Mouse (Mus musculus) CH12.LX (cell line): ENCODE results near the gene Pramel6. TPM values are rescaled to one million over a fixed set of nuclear protein-coding genes. Genes with fewer than 3 reads are reported as not detected.

Experiments
- DNase-seq: peaks from one replicate; pipeline ENCODE4 v3.0.0-alpha.2; 2013; ENCODE audit errors: extremely low read depth
- H3K27ac ChIP-seq: 2 replicates; pipeline ENCODE4 v1.5.1; 2012; ENCODE audit warnings: low read depth, mild to moderate bottlenecking, control low read depth, moderate library complexity; ENCODE audit not compliant: insufficient read depth
- H3K27me3 ChIP-seq: replicated peaks from 2 replicates; pipeline ENCODE3; 2012; ENCODE audit warnings: inconsistent platforms
- H3K36me3 ChIP-seq, 2 experiments: replicated peaks in 1 of 2; 2 replicates each; pipeline versions ENCODE3 to v1.6.1; 2012; ENCODE audit warnings: inconsistent platforms in 1 of 2, low read length in 1 of 2, mild to moderate bottlenecking in 1 of 2, mixed read lengths in 1 of 2, moderate library complexity in 1 of 2; ENCODE audit not compliant: control insufficient read depth in 1 of 2, insufficient read depth in 1 of 2
- H3K4me1 ChIP-seq, 2 experiments: 2 replicates each; pipeline ENCODE4 v1.6.1; 2012; ENCODE audit warnings: inconsistent platforms in 1 of 2, moderate library complexity in 1 of 2; ENCODE audit not compliant: insufficient read depth in 2 of 2, control insufficient read depth in 1 of 2
- H3K4me2 ChIP-seq: 2 replicates; pipeline ENCODE4 v1.6.1; 2012; ENCODE audit warnings: low read depth, mild to moderate bottlenecking, control low read depth; ENCODE audit not compliant: poor library complexity, insufficient read depth, severe bottlenecking
- H3K4me3 ChIP-seq, 3 experiments: fragments of 150-350 bp in 1 of 3; sonication (generic) in 1 of 3; replicated peaks in 1 of 3; 2 replicates each; pipeline versions ENCODE3 to v1.5.1; 2011 to 2012; ENCODE audit warnings: low read depth in 2 of 3, low read length in 2 of 3, mild to moderate bottlenecking in 2 of 3, moderate library complexity in 2 of 3, control low read depth in 1 of 3, improper control_type of control experiment in 1 of 3, inconsistent platforms in 1 of 3, mixed read lengths in 1 of 3; ENCODE audit not compliant: poor library complexity in 1 of 3
- H3K79me2 ChIP-seq: replicated peaks from 2 replicates; pipeline ENCODE4 v1.6.1; 2012; ENCODE audit warnings: mild to moderate bottlenecking, moderate library complexity; ENCODE audit not compliant: control insufficient read depth, poor library complexity, insufficient read depth, severe bottlenecking; ENCODE audit errors: extremely low read depth
- H3K9ac ChIP-seq: 2 replicates; pipeline ENCODE4 v1.6.1; 2012; ENCODE audit warnings: low read depth, mild to moderate bottlenecking, control low read depth, moderate library complexity; ENCODE audit not compliant: insufficient read depth
- H3K9me3 ChIP-seq: replicated peaks from 2 replicates; pipeline ENCODE3; 2012; ENCODE audit warnings: low read length, inconsistent platforms, mixed read lengths
- BHLHE40 ChIP-seq: IDR thresholded peaks from 2 replicates; pipeline ENCODE4 v1.6.1; 2011; ENCODE audit warnings: mild to moderate bottlenecking, low read depth, low read length, improper control_type of control experiment
- CHD1 ChIP-seq: IDR thresholded peaks from 2 replicates; pipeline ENCODE4 v1.6.1; 2012; ENCODE audit warnings: low read depth, low read length, improper control_type of control experiment, inconsistent platforms
- CHD2 ChIP-seq: IDR thresholded peaks from 2 replicates; pipeline ENCODE4 v1.6.1; 2011; ENCODE audit warnings: low read length, improper control_type of control experiment
- CTCF ChIP-seq, 2 experiments: IDR thresholded peaks in 1 of 2; conservative IDR thresholded peaks in 1 of 2; 2 replicates each; pipeline ENCODE4 v1.5.1; 2011 to 2012; ENCODE audit warnings: low read depth in 2 of 2, low read length in 2 of 2, improper control_type of control experiment in 1 of 2, inconsistent platforms in 1 of 2, mild to moderate bottlenecking in 1 of 2, moderate library complexity in 1 of 2
- E2F4 ChIP-seq: IDR thresholded peaks from 2 replicates; pipeline ENCODE4 v1.6.1; 2011; ENCODE audit warnings: low read depth, low read length, improper control_type of control experiment; ENCODE audit not compliant: insufficient replicate concordance
- ELF1 ChIP-seq: IDR thresholded peaks from 2 replicates; pipeline ENCODE4 v1.6.1; 2014; ENCODE audit warnings: low read depth, mild to moderate bottlenecking, inconsistent platforms, low read length, improper control_type of control experiment
- ETS1 ChIP-seq: conservative IDR thresholded peaks from 2 replicates; pipeline ENCODE4 v1.6.1; 2012; ENCODE audit warnings: low read depth, mild to moderate bottlenecking, inconsistent platforms, low read length, improper control_type of control experiment, moderate library complexity
- HCFC1 ChIP-seq: IDR thresholded peaks from 2 replicates; pipeline ENCODE4 v1.6.1; 2012; ENCODE audit warnings: low read depth, mild to moderate bottlenecking, inconsistent platforms, low read length, improper control_type of control experiment
- KAT2A ChIP-seq: IDR thresholded peaks from 2 replicates; pipeline ENCODE4 v1.6.1; 2012; ENCODE audit warnings: low read length, improper control_type of control experiment, inconsistent platforms; ENCODE audit not compliant: insufficient replicate concordance
- MAFK ChIP-seq: IDR thresholded peaks from 2 replicates; pipeline ENCODE4 v1.6.1; 2011; ENCODE audit warnings: low read length, improper control_type of control experiment; ENCODE audit not compliant: insufficient replicate concordance
- MAX ChIP-seq: IDR thresholded peaks from 2 replicates; pipeline ENCODE4 v1.6.1; 2011; ENCODE audit warnings: low read length, improper control_type of control experiment
- MAZ ChIP-seq: IDR thresholded peaks from 2 replicates; pipeline ENCODE4 v1.6.1; 2012; ENCODE audit warnings: low read depth, mild to moderate bottlenecking, inconsistent platforms, low read length, improper control_type of control experiment, moderate library complexity
- MXI1 ChIP-seq: IDR thresholded peaks from 2 replicates; pipeline ENCODE4 v1.6.1; 2011; ENCODE audit warnings: mild to moderate bottlenecking, low read depth, low read length, improper control_type of control experiment
- NELFE ChIP-seq: IDR thresholded peaks from 2 replicates; pipeline ENCODE4 v1.6.1; 2011; ENCODE audit warnings: low read depth, low read length, improper control_type of control experiment
- PAX5 ChIP-seq: IDR thresholded peaks from 2 replicates; pipeline ENCODE4 v1.6.1; 2012; ENCODE audit warnings: low read length, inconsistent platforms, mixed read lengths
- POLR2A ChIP-seq: IDR thresholded peaks from 2 replicates; pipeline ENCODE4 v1.6.1; 2011; ENCODE audit warnings: low read depth, mild to moderate bottlenecking, improper control_type of control experiment, low read length
- RAD21 ChIP-seq: IDR thresholded peaks from 2 replicates; pipeline ENCODE4 v1.6.1; 2011; ENCODE audit warnings: low read depth, mild to moderate bottlenecking, low read length, improper control_type of control experiment, moderate library complexity
- SIN3A ChIP-seq: IDR thresholded peaks from 2 replicates; pipeline ENCODE4 v1.6.1; 2012; ENCODE audit warnings: low read length, improper control_type of control experiment, inconsistent platforms
- TCF12 ChIP-seq: IDR thresholded peaks from 2 replicates; pipeline ENCODE4 v1.6.1; 2014; ENCODE audit warnings: low read depth, mild to moderate bottlenecking, inconsistent platforms, low read length, improper control_type of control experiment
- UBTF ChIP-seq: IDR thresholded peaks from 2 replicates; pipeline ENCODE4 v1.6.1; 2012; ENCODE audit warnings: low read depth, mild to moderate bottlenecking, inconsistent platforms, low read length, improper control_type of control experiment, moderate library complexity
- ZKSCAN1 ChIP-seq: IDR thresholded peaks from 2 replicates; pipeline ENCODE4 v1.6.1; 2012; ENCODE audit warnings: low read depth, inconsistent platforms, low read length, improper control_type of control experiment, borderline replicate concordance
- dilution Hi-C: fragments of 300-500 bp; cut with MboI; formaldehyde crosslinking; loops from 2 replicates; pipeline ENCODE4 v1.14.3; 2020; ENCODE audit warnings: low sequenced_read_pairs; ENCODE audit not compliant: extremely low pct_unique_long_range_greater_than_20kb, extremely low pct_ligation_motif_present
- in situ Hi-C: fragments of 300-500 bp; cut with MboI; formaldehyde crosslinking; loops from 3 replicates; pipeline ENCODE4 v1.14.3; 2019; ENCODE audit warnings: low sequenced_read_pairs, low pct_ligation_motif_present, low pct_unique_long_range_greater_than_20kb, mixed read lengths
- polyA plus RNA-seq: library from polyadenylated mRNA; unstranded; fragments of >175 nt; gene quantifications from 2 replicates; pipeline ENCODE4 v1.2.1, GENCODE M21; 2012; ENCODE audit warnings: low read depth; ENCODE audit not compliant: insufficient read length
- total RNA-seq, 2 experiments: library from RNA; depleted of rRNA; stranded (reverse); fragments of 300-350 nt in 1 of 2; fragments of >200 nt in 1 of 2; gene quantifications; 2 replicates each; pipeline ENCODE4 v1.2.3; 2012 to 2014

Pramel6 gene
- total and polyA plus RNA-seq, 3 experiments = not detected

- Histone ChIP-seq H3K9me3 (peaks cover 40% of the 10 kb centered on the region), H3K4me3 (no peak overlapping the region), H3K36me3 (no peaks in the 10 kb centered on the region)
- TF ChIP-seq SIN3A = no peak
- TF ChIP-seq CHD1 = no peak
- no peak for TF ChIP-seq TCF12
- no peak for TF ChIP-seq NELFE
- no peak for TF ChIP-seq CTCF (conservative IDR thresholded peaks at IDR 0.05 in 1 of 2, IDR thresholded peaks at IDR 0.05 in 1 of 2; ENCODE audit: low read depth in 2 of 2, low read length in 2 of 2)
- TF ChIP-seq HCFC1 = no peak
- no peak for TF ChIP-seq MAX
- no peak for TF ChIP-seq RAD21
- no peak for TF ChIP-seq MAZ
- TF ChIP-seq BHLHE40 = no peak
- no peak for TF ChIP-seq ETS1
- TF ChIP-seq, all 38 proteins: peak for 0
- no peak for DNase-seq
- no peak overlapping the region for H3K4me2 ChIP-seq
- H3K4me1 ChIP-seq = no peaks in the 10 kb centered on the region
- dilution Hi-C loops = no loop called here
- no peak overlapping the region for H3K27ac ChIP-seq
- in situ Hi-C loops = no loop called here
- H3K79me2 ChIP-seq = no peaks in the 10 kb centered on the region
- no peak overlapping the region for H3K9ac ChIP-seq
- no peaks in the 10 kb centered on the region for H3K27me3 ChIP-seq
Measured at GRCm38 (mm10) chr2:87515046-87515445, 8.7 kb downstream of the Pramel6 start.

GRCm38 (mm10) chr2:87515457-87516060 is 9.2 kb downstream of the Pramel6 start:
- H3K9ac ChIP-seq = no peak overlapping the region
- in situ Hi-C loops = no loop called here
- peaks cover 39% of the 10 kb centered on the region for H3K9me3 ChIP-seq
- H3K4me1 ChIP-seq = no peaks in the 10 kb centered on the region
- TF ChIP-seq TCF12 = no peak
- no peak for TF ChIP-seq CHD2
- TF ChIP-seq POLR2A = no peak
- TF ChIP-seq CTCF (conservative IDR thresholded peaks at IDR 0.05 in 1 of 2, IDR thresholded peaks at IDR 0.05 in 1 of 2; ENCODE audit: low read depth in 2 of 2, low read length in 2 of 2) = no peak
- TF ChIP-seq E2F4 = no peak
- TF ChIP-seq HCFC1 = no peak
- no peak for TF ChIP-seq MXI1
- no peak for TF ChIP-seq UBTF
- no peak for TF ChIP-seq PAX5
- no peak for TF ChIP-seq MAFK
- no peak for TF ChIP-seq KAT2A
- TF ChIP-seq NELFE = no peak
- no peak for TF ChIP-seq ZKSCAN1
- TF ChIP-seq ELF1 = no peak
- no peak for TF ChIP-seq MAZ
- dilution Hi-C loops = no loop called here
- H3K4me3 ChIP-seq = no peak overlapping the region
- H3K27me3 ChIP-seq = no peaks in the 10 kb centered on the region
- no peak overlapping the region for H3K4me2 ChIP-seq
- no peak overlapping the region for H3K27ac ChIP-seq
- DNase-seq = no peak
- no peaks in the 10 kb centered on the region for H3K36me3 ChIP-seq
- no peaks in the 10 kb centered on the region for H3K79me2 ChIP-seq
